Mouse (Mus musculus) liver, embryonic 15.5 days (tissue): ENCODE results near the gene Cwc22. TPM values are rescaled to one million over a fixed set of nuclear protein-coding genes. Genes with fewer than 3 reads are reported as not detected.

ENCODE experiments used
- ATAC-seq: fragments of 200-750 bp; cut with Nextera tagmentation; 2 replicates; pipeline ENCODE4 v1.8.0; 2017; ENCODE audit warnings: moderate number of reproducible peaks, mild to moderate bottlenecking, moderate library complexity; ENCODE audit not compliant: insufficient read depth
- H3K27ac ChIP-seq: fragments of 300-500 bp; sonication (generic); replicated peaks from 2 replicates; pipeline ENCODE4 v1.5.1; 2015; ENCODE audit warnings: mild to moderate bottlenecking, inconsistent platforms
- H3K27me3 ChIP-seq: fragments of 300-500 bp; sonication (generic); 2 replicates; pipeline ENCODE4 v1.6.1; 2015; ENCODE audit warnings: mild to moderate bottlenecking, inconsistent platforms
- H3K36me3 ChIP-seq: fragments of 300-500 bp; sonication (generic); replicated peaks from 2 replicates; pipeline ENCODE4 v1.6.1; 2015; ENCODE audit warnings: moderate library complexity, mild to moderate bottlenecking, inconsistent platforms
- H3K4me1 ChIP-seq: fragments of 300-500 bp; sonication (generic); replicated peaks from 2 replicates; pipeline ENCODE4 v1.6.1; 2015; ENCODE audit warnings: inconsistent platforms
- H3K4me2 ChIP-seq: fragments of 300-500 bp; sonication (generic); 2 replicates; pipeline ENCODE4 v1.6.1; 2015; ENCODE audit warnings: moderate library complexity, mild to moderate bottlenecking, inconsistent platforms
- H3K4me3 ChIP-seq: fragments of 300-500 bp; sonication (generic); replicated peaks from 2 replicates; pipeline ENCODE4 v1.5.1; 2015; ENCODE audit warnings: mild to moderate bottlenecking, inconsistent platforms
- H3K9ac ChIP-seq: fragments of 300-500 bp; sonication (generic); 2 replicates; pipeline ENCODE4 v1.6.1; 2015; ENCODE audit warnings: moderate library complexity, mild to moderate bottlenecking, inconsistent platforms
- H3K9me3 ChIP-seq: fragments of 300-500 bp; sonication (generic); replicated peaks from 2 replicates; pipeline ENCODE4 v1.6.1; 2016; ENCODE audit warnings: inconsistent platforms
- WGBS: fragments of 180-500 bp; shearing (Covaris S2); methylation state at CpG from one replicate; pipeline ENCODE4 v1.1.7; 2015; ENCODE audit warnings: mixed read lengths; ENCODE audit not compliant: insufficient replicate concordance; 5-methylcytosine and 5-hydroxymethylcytosine counted together
- polyA plus RNA-seq: library from polyadenylated mRNA; unstranded; fragments of >200 nt; fragmentation: Nextera tagmentation; extraction: Ambion mirVana; gene quantifications from 2 replicates; pipeline ENCODE4 v1.2.1, GENCODE M21; 2015

Cwc22 gene
- polyA plus RNA-seq, 1 experiment from 2014 or later = 11.7 TPM

- no peaks in the 10 kb centered on the region for H3K27me3 ChIP-seq
- ATAC-seq = no peak
- no peak overlapping the region for H3K9ac ChIP-seq
- H3K36me3 ChIP-seq = no peaks in the 10 kb centered on the region
- H3K4me2 ChIP-seq = no peak overlapping the region
- H3K27ac ChIP-seq = no peak overlapping the region
- H3K9me3 ChIP-seq = no peaks in the 10 kb centered on the region
- H3K4me1 ChIP-seq = no peaks in the 10 kb centered on the region
- no peak overlapping the region for H3K4me3 ChIP-seq
- 46% methylated on average over 2 of the region's 2 CpGs for WGBS
Measured at GRCm38 (mm10) chr2:77872676-77873075, 73.5 kb downstream of the Cwc22 start.

DNA sequence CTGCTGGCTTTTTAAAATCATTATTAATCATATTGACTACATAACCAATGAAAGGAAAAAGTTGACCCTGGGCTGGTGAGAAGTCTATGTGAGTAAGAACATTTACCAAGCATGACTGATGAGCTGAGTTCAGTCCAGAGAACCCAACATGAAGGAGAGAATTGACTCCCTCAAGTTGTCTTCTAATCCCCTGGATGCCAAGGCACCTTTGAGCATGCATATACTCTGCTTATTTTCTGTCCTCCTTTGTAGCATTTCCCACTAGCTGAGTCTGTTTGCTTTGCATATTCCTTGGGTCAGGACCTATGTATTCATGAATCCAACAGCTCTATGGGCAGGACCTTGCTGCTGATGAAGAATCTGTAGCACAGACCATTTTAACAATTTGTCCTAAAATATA, 75.0 kb downstream of the Cwc22 start:
- Histone ChIP-seq H3K27ac (no peak overlapping the region), H3K4me2 (no peak overlapping the region)
- ATAC-seq = no peak

DNA sequence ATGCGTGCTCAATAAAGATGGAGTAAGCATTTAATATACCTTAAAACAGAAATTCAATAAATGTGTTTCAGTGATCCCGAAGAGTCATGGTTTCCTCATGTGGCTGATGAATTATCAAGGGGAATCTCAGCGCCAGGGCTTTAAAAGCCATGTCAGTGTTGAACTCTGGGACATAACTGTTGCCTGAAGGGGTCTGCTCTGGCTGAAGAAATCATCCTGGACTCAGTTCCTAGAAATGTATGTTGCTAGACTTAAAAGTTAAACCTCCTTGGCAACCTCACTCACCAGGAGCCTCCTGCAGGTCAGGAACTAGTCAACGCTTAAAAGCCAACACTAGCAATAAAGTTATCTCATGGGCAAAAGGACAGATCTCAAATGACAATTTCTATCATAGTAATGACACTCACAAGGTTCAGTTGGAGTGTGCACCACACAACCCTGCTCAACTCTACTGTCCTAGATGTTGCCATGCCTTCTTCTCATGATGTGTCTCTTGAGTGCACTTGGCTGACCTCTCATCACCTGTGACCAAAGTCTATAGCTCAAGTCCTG, 76.4 kb downstream of the Cwc22 start:
- WGBS = 60% methylated on average over 4 of the region's 4 CpGs

More for the DNA sequence above, 75.0 kb downstream of the Cwc22 start:
- Histone ChIP-seq H3K9me3 (no peaks in the 10 kb centered on the region), H3K27me3 (no peaks in the 10 kb centered on the region), H3K36me3 (no peaks in the 10 kb centered on the region), H3K4me1 (no peaks in the 10 kb centered on the region), H3K4me3 (no peak overlapping the region), H3K9ac (no peak overlapping the region)

DNA sequence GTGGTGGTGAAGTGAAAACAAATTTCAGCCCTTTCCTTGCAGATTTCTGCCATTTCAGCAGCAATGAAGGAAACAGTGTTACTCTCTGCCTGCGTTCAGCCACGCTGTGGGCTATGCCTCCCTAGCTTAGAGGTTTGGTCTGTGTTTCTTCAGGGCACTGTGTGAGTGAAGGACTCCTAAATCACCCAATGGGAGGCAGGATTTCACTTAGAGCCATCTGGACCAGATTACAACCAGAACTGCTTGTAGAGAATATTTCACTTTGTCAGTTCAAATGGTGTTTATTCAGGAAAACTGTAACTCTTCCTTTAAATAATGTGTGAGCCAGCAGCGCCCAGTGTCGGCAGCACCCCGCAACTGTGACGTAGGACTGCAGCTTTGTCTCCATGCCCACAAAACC, 82.2 kb downstream of the Cwc22 start:
- Histone ChIP-seq H3K9me3 (no peaks in the 10 kb centered on the region), H3K9ac (no peak overlapping the region), H3K4me2 (no peak overlapping the region), H3K36me3 (no peaks in the 10 kb centered on the region), H3K27ac (no peak overlapping the region), H3K4me1 (no peaks in the 10 kb centered on the region), H3K4me3 (no peak overlapping the region), H3K27me3 (no peaks in the 10 kb centered on the region)
- ATAC-seq = no peak
- 67% methylated on average over 6 of the region's 6 CpGs for WGBS

More for the DNA sequence above, 76.4 kb downstream of the Cwc22 start:
- H3K4me1 ChIP-seq = no peaks in the 10 kb centered on the region
- no peak overlapping the region for H3K4me3 ChIP-seq
- H3K9me3 ChIP-seq = no peaks in the 10 kb centered on the region
- H3K9ac ChIP-seq = no peak overlapping the region
- H3K27me3 ChIP-seq = no peaks in the 10 kb centered on the region
- ATAC-seq = no peak
- no peaks in the 10 kb centered on the region for H3K36me3 ChIP-seq
- no peak overlapping the region for H3K4me2 ChIP-seq
- H3K27ac ChIP-seq = no peak overlapping the region

DNA sequence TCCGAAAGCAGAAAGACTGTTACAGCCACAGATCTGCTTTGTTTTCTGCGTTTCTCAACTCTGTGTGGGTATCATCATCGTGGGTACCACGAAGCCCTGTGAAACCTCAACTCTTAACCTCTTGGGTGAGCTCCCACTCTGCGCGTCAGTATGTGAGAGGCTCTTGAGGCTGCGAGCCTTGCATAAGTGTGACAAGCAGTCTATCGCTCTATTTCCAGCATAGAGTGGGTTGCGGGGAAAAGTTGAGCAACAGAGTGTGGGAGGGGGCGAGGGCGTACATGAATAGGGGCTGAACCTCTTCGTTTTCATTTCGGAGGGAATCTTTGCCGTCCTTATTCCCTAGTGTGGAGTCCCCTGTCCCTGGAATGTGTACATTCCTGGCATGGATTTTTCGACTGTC, 82.7 kb downstream of the Cwc22 start:
- H3K4me2 ChIP-seq = no peak overlapping the region
- H3K27me3 ChIP-seq = no peaks in the 10 kb centered on the region
- H3K9ac ChIP-seq = no peak overlapping the region
- ATAC-seq = no peak
- H3K9me3 ChIP-seq = no peaks in the 10 kb centered on the region
- H3K36me3 ChIP-seq = no peaks in the 10 kb centered on the region
- H3K4me3 ChIP-seq = no peak overlapping the region
- no peaks in the 10 kb centered on the region for H3K4me1 ChIP-seq
- no peak overlapping the region for H3K27ac ChIP-seq
- 70% methylated on average over 15 of the region's 15 CpGs for WGBS

DNA sequence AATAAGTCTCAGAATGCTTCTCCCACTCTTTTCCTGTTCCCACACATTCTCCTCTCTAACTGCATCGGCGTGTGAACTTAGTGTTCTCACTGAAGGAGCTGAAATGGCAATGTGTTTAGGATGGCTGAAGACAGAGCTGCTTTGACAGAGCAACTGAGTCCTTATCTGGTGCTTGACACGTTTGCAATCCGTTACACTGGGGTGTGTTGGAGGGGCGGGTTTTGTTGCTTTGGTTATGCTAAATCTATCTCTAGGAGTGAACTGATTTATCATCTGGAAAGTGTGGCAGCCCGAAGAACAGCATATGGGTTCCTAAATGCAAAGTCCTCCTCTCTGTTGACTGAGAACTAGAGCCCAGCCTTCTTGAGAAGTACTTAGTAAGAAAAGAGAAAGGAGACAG, 104.7 kb downstream of the Cwc22 start:
- no peak for ATAC-seq

DNA sequence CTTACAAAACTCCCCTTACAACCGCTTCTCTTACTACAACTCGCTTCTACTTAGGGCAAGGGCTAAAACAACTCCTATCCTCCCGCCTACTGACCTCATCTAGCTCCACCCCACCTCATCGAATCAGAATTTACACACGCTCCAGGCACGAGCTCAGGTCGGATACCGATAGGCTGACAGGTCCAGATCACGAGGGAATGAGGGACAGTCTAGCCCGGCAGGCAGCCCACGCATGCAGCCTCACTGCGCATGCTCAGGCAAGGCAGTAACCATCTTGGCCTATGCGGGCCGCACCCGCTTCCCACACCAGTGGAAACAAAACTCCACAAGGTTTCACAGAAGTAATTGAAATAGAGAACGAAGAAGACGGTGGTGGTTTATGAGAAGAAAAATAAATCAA, 106.6 kb downstream of the Cwc22 start:
- WGBS = 75% methylated on average over 17 of the region's 17 CpGs
- Histone ChIP-seq H3K36me3 (no peaks in the 10 kb centered on the region), H3K9ac (no peak overlapping the region), H3K4me2 (no peak overlapping the region), H3K27me3 (no peaks in the 10 kb centered on the region), H3K4me1 (no peaks in the 10 kb centered on the region), H3K4me3 (no peak overlapping the region), H3K27ac (no peak overlapping the region), H3K9me3 (no peaks in the 10 kb centered on the region)
- no peak for ATAC-seq

More for the DNA sequence above, 104.7 kb downstream of the Cwc22 start:
- H3K27me3 ChIP-seq = no peaks in the 10 kb centered on the region
- H3K9me3 ChIP-seq = no peaks in the 10 kb centered on the region
- WGBS = 30% methylated on average over 6 of the region's 6 CpGs
- no peaks in the 10 kb centered on the region for H3K4me1 ChIP-seq
- H3K27ac ChIP-seq = no peak overlapping the region
- no peak overlapping the region for H3K9ac ChIP-seq
- H3K4me2 ChIP-seq = no peak overlapping the region
- H3K4me3 ChIP-seq = no peak overlapping the region
- no peaks in the 10 kb centered on the region for H3K36me3 ChIP-seq

DNA sequence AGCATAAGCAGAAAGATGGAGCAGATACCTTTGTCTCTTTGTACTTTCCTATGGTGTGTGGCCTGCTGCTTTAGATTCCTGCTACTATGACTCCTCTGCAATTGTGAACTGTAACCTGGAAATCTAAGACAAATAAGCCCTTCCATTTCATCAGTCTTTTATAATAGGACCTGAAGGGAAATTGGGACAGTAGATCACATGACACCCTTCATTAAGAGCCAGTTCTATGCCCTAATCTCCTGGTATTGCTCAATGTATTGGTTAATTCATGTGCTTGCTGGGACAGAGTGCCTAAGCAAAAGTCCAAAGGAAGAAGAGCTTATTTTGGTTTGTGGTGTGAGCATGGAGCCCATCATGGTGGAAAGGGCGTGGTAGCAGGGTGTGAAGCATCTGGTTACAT, 107.5 kb downstream of the Cwc22 start:
- Histone ChIP-seq H3K9ac (no peak overlapping the region), H3K9me3 (no peaks in the 10 kb centered on the region), H3K4me2 (no peak overlapping the region), H3K27me3 (no peaks in the 10 kb centered on the region), H3K27ac (no peak overlapping the region), H3K4me3 (no peak overlapping the region), H3K4me1 (no peaks in the 10 kb centered on the region), H3K36me3 (no peaks in the 10 kb centered on the region)
- ATAC-seq = no peak
- WGBS = 44% methylated on average over 1 of the region's 1 CpGs

DNA sequence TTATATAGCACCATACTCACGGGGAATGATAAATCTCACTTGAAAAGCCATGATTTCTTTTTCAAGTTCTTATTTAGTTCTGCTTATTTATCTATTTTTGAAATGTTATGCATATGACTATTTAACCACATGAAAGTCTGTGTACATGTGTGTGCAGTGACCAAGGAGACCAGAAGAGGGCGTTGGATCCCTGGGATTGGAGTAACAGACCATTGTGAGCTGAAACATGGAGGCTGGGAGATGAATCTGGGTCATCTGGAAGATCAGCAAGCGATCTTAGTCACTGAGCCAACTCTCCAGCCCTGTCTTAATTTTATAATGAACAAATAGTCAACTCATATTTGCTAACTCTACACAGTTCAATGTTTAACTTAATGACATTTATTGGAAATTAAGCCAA, 110.4 kb downstream of the Cwc22 start:
- no peaks in the 10 kb centered on the region for H3K36me3 ChIP-seq
- H3K4me1 ChIP-seq = no peaks in the 10 kb centered on the region
- no peaks in the 10 kb centered on the region for H3K27me3 ChIP-seq
- ATAC-seq = no peak
- no peak overlapping the region for H3K27ac ChIP-seq
- WGBS = 41% methylated on average over 3 of the region's 3 CpGs
- no peak overlapping the region for H3K4me2 ChIP-seq
- no peak overlapping the region for H3K4me3 ChIP-seq
- no peak overlapping the region for H3K9ac ChIP-seq
- H3K9me3 ChIP-seq = no peaks in the 10 kb centered on the region

Other genes with a start within 250 kb of the Cwc22 start
- 6.7 and 7.8 TPM in 2 replicates for gene Zfp385b, start 126.7 kb downstream of the Cwc22 start, polyA plus RNA-seq